Mouse (Mus musculus) brain, embryonic 14.5 days (tissue): Measurements from ENCODE around the gene Plppr3.

Experiments used
- CTCF ChIP-seq: fragments of 200-500 bp; IDR thresholded peaks from 2 replicates; pipeline ENCODE4 v1.5.1; 2012; ENCODE audit warnings: inconsistent platforms, mild to moderate bottlenecking, moderate library complexity, borderline replicate concordance; ENCODE audit not compliant: insufficient read depth, insufficient read length; ENCODE audit errors: extremely low read depth
- POLR2A ChIP-seq: fragments of 200-500 bp; IDR thresholded peaks from 2 replicates; pipeline ENCODE4 v1.6.1; 2012; ENCODE audit warnings: mild to moderate bottlenecking, inconsistent platforms, borderline replicate concordance; ENCODE audit not compliant: poor library complexity, insufficient read depth, insufficient read length, severe bottlenecking; ENCODE audit errors: extremely low read depth

- TF ChIP-seq CTCF (no peak), POLR2A (no peak)
Observed at GRCm38 (mm10) chr10:79912412-79912811, 38.0 kb upstream of the Plppr3 start.
